Mouse (Mus musculus): ENCODE data around the gene Cdkn1a. TPM values are rescaled to one million over a fixed set of nuclear protein-coding genes. Genes with fewer than 3 reads are reported as not detected.
"Not testable (repeated sequence)": the region's sequence is repeated elsewhere in the genome, so short reads cannot be mapped to it uniquely, and the experiment has no call there.

Gene Cdkn1a
- 109 and 115 TPM in 2 replicates for polyA plus RNA-seq (2015; fragmentation: Nextera tagmentation; extraction: Ambion mirVana)

DNA sequence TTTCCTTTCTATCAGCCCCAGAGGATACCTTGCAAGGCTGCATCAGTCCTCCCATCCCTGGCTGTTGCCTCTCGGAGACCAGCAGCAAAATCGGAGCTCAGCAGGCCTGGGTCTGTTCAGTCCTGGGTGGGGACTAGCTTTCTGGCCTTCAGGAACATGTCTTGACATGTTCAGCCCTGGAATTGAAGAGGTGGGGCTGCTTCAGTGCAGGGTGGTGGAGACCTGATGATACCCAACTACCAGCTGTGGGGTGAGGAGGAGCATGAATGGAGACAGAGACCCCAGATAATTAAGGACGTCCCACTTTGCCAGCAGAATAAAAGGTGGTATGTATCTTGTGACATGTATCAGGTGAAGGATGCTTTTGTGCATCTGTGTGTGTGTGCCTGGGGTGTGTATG, at the start of gene Cdkn1a:
Cdkn1a (plus strand) TSS at position 201 of the 400 bp plus-strand sequence.
- Histone ChIP-seq H3K36me3 (no peaks in the 10 kb centered on the region), H3K4me1 (replicated peaks) (peaks cover 23% of the 10 kb centered on the region), H3K9ac (no peak within 1 kb of the TSS), H3K9me3 (no peaks in the 10 kb centered on the region), H3K4me3 (no peak within 1 kb of the TSS), H3K4me2 (no peak within 1 kb of the TSS), H3K27ac (replicated peaks) (no peak within 1 kb of the TSS), H3K27me3 (peaks cover 7% of the 10 kb centered on the region; the same call in 1 of the 2 replicates)
- no peak for ATAC-seq (ENCODE audit: low FRiP score, low read depth)
- WGBS, result 84% methylated on average over 3 of the region's 3 CpGs

DNA sequence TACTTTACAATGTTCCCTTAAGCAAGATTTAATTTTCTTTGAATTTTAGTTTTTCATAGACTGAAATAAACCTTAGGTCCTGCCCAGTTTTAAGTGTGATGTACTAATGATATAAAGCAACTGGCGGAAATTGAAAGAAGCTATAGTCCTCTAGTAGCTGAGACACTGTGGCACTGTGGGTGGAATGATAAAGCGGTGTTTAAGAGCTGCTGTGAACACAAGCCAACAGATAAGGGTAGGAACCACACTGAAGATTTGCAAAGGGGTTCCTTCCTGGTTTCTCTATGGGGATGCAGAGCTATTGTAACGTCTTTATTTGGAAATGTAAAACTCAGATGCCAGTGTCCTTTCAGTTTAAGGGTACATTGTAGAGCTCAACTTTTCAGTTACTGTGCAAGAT, 49.1 kb upstream of the Cdkn1a start:
- H3K4me2 ChIP-seq; H3K4me3 ChIP-seq; H3K9ac ChIP-seq; H3K27ac ChIP-seq (replicated peaks); ATAC-seq (ENCODE audit: low FRiP score, low read depth); H3K9me3 ChIP-seq; H3K27me3 ChIP-seq: not testable (repeated sequence)
- WGBS, result 90% methylated on average over 3 of the region's 3 CpGs
- peaks cover 28% of the 10 kb centered on the region for H3K4me1 ChIP-seq (replicated peaks)
- peaks cover 87% of the 10 kb centered on the region for H3K36me3 ChIP-seq

GRCm38 (mm10) chr17:29042569-29042968, 48.2 kb upstream of the Cdkn1a start:
- H3K4me3 ChIP-seq, result no peak overlapping the region
- no peaks in the 10 kb centered on the region for H3K27me3 ChIP-seq
- no peak overlapping the region for H3K27ac ChIP-seq (replicated peaks)
- H3K4me2 ChIP-seq, result no peak overlapping the region
- H3K9me3 ChIP-seq, result no peaks in the 10 kb centered on the region
- H3K4me1 ChIP-seq (replicated peaks), result peaks cover 19% of the 10 kb centered on the region
- no peak for ATAC-seq (ENCODE audit: low FRiP score, low read depth)
- H3K36me3 ChIP-seq, result peaks cover 81% of the 10 kb centered on the region
- H3K9ac ChIP-seq, result no peak overlapping the region

DNA sequence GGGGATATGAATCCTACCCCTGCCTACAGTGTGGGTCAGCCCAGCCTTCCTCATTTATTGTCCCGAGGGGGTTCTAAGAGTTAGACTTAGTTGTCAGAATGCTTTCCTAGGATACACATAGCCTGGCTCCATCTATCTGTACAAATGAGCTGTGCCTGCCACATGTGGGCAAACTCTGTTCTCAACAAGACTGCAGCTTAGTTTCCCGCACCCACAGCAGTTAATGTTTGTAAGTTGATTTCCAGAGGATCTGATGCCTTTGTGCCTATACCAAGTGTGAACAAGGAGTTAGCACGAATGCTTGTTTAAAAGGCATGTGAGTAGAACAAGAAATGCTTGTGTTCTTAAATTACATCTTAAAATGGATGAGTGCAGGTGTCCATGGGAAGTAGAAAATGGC, 47.2 kb upstream of the Cdkn1a start:
- Histone ChIP-seq H3K4me2 (no peak overlapping the region), H3K36me3 (peaks cover 80% of the 10 kb centered on the region), H3K4me3 (no peak overlapping the region), H3K4me1 (replicated peaks) (peaks cover 12% of the 10 kb centered on the region), H3K9me3 (no peaks in the 10 kb centered on the region), H3K27me3 (no peaks in the 10 kb centered on the region), H3K9ac (no peak overlapping the region), H3K27ac (replicated peaks) (no peak overlapping the region)
- no peak for ATAC-seq (ENCODE audit: low FRiP score, low read depth)
- 91% methylated on average over 3 of the region's 3 CpGs for WGBS

GRCm38 (mm10) chr17:29044146-29044924, 46.4 kb upstream of the Cdkn1a start:
- Histone ChIP-seq H3K27me3 (no peaks in the 10 kb centered on the region), H3K4me3 (no peak overlapping the region), H3K36me3 (peaks cover 72% of the 10 kb centered on the region), H3K27ac (replicated peaks) (no peak overlapping the region), H3K9ac (no peak overlapping the region), H3K4me2 (no peak overlapping the region), H3K9me3 (no peaks in the 10 kb centered on the region), H3K4me1 (replicated peaks) (peaks cover 15% of the 10 kb centered on the region)
- ATAC-seq (ENCODE audit: low FRiP score, low read depth), result no peak
- 84% methylated on average over 6 of the region's 6 CpGs for WGBS

- 47% methylated on average over 1 of the region's 1 CpGs for WGBS
- H3K4me2 ChIP-seq, result no peak overlapping the region
- H3K4me1 ChIP-seq (replicated peaks), result peaks cover 16% of the 10 kb centered on the region; the same call in 1 of the 2 replicates
- no peak overlapping the region for H3K4me3 ChIP-seq
- H3K36me3 ChIP-seq, result peaks cover 66% of the 10 kb centered on the region
- no peak overlapping the region for H3K9ac ChIP-seq
- no peaks in the 10 kb centered on the region for H3K9me3 ChIP-seq
- no peak for ATAC-seq (ENCODE audit: low FRiP score, low read depth)
- H3K27me3 ChIP-seq, result no peaks in the 10 kb centered on the region
- no peak overlapping the region for H3K27ac ChIP-seq (replicated peaks)
These were observed 45.9 kb upstream of the Cdkn1a start for GRCm38 (mm10) chr17:29044925-29045319.

- Histone ChIP-seq H3K4me3 (no peak overlapping the region), H3K9me3 (no peaks in the 10 kb centered on the region), H3K4me2 (no peak overlapping the region), H3K36me3 (peaks cover 56% of the 10 kb centered on the region), H3K27me3 (no peaks in the 10 kb centered on the region), H3K27ac (replicated peaks) (no peak overlapping the region), H3K9ac (no peak overlapping the region), H3K4me1 (replicated peaks) (peaks cover 18% of the 10 kb centered on the region; the same call in 1 of the 2 replicates)
- 60% methylated on average over 12 of the region's 12 CpGs for WGBS
- 0 out of 2 replicates have a peak, but pooled peaks have one; percentile 20 for ATAC-seq (ENCODE audit: low FRiP score, low read depth)
These were observed 44.8 kb upstream of the Cdkn1a start for GRCm38 (mm10) chr17:29045741-29046530.

- H3K4me3 ChIP-seq, result no peak overlapping the region
- H3K27me3 ChIP-seq, result no peaks in the 10 kb centered on the region
- H3K9me3 ChIP-seq, result no peaks in the 10 kb centered on the region
- H3K9ac ChIP-seq, result no peak overlapping the region
- no peak for ATAC-seq (ENCODE audit: low FRiP score, low read depth)
- peaks cover 23% of the 10 kb centered on the region; the same call in 1 of the 2 replicates for H3K4me1 ChIP-seq (replicated peaks)
- H3K36me3 ChIP-seq, result peaks cover 50% of the 10 kb centered on the region
- H3K27ac ChIP-seq (replicated peaks), result no peak overlapping the region
- H3K4me2 ChIP-seq, result no peak overlapping the region
- WGBS, result 88% methylated on average over 3 of the region's 3 CpGs
These were observed 43.9 kb upstream of the Cdkn1a start for GRCm38 (mm10) chr17:29046863-29047262.

GRCm38 (mm10) chr17:29047697-29048514, 42.9 kb upstream of the Cdkn1a start:
- Histone ChIP-seq H3K4me2 (no peak overlapping the region), H3K4me3 (no peak overlapping the region), H3K27ac (replicated peaks) (no peak overlapping the region), H3K9ac (no peak overlapping the region), H3K9me3 (no peaks in the 10 kb centered on the region), H3K4me1 (replicated peaks) (peaks cover 23% of the 10 kb centered on the region; the same call in 1 of the 2 replicates), H3K36me3 (peaks cover 42% of the 10 kb centered on the region), H3K27me3 (no peaks in the 10 kb centered on the region)
- 66% methylated on average over 3 of the region's 3 CpGs for WGBS
- no peak for ATAC-seq (ENCODE audit: low FRiP score, low read depth)

DNA sequence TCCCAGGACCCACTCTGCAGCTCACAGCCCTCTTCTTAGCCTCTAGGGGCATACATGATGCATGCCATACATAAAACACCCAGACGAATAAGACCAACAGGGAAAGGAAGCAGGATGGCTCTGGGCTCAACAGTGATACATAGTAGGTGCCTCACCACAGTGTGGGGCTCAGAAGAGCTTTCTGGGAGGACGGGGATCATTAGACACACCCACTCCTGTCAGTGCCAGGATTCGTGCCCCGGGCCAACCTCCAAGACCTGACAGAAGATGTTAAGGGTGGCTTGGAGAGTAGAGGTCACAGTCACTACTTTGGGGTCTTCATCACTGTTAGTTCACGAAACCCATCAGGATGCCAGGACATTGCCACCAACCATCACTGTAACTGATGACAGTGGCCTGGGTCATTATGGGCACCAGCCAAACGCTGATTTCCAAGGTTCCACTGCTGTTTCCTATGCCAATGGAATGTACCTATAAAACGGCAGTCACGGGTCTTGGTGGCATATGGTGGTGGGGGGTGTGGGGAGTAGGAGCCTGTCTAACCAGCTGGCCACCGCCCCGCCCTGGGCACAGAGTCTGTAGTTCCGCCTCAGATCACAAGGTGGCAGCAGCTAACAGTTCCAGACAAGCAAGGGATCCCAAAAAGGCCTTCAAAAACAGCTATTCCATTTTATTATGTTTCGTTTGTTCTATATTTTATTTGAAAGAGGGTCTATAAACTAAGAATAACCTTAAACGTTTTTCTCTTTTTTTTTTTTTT, 41.8 kb upstream of the Cdkn1a start:
- Histone ChIP-seq H3K4me1 (replicated peaks) (peaks cover 23% of the 10 kb centered on the region; the same call in 1 of the 2 replicates), H3K36me3 (peaks cover 32% of the 10 kb centered on the region), H3K4me3 (no peak overlapping the region), H3K27me3 (no peaks in the 10 kb centered on the region), H3K9ac (no peak overlapping the region), H3K27ac (replicated peaks) (no peak overlapping the region), H3K9me3 (no peaks in the 10 kb centered on the region), H3K4me2 (no peak overlapping the region)
- 21% methylated on average over 13 of the region's 13 CpGs for WGBS
- peak; percentile 45 for ATAC-seq (ENCODE audit: low FRiP score, low read depth)

- no peak overlapping the region for H3K27ac ChIP-seq (replicated peaks)
- H3K4me3 ChIP-seq, result no peak overlapping the region
- ATAC-seq (ENCODE audit: low FRiP score, low read depth), result no peak
- H3K4me1 ChIP-seq (replicated peaks), result peaks cover 26% of the 10 kb centered on the region; the same call in 1 of the 2 replicates
- H3K36me3 ChIP-seq, result peaks cover 26% of the 10 kb centered on the region
- no peaks in the 10 kb centered on the region for H3K9me3 ChIP-seq
- no peak overlapping the region for H3K4me2 ChIP-seq
- 80% methylated on average over 5 of the region's 5 CpGs for WGBS
- no peaks in the 10 kb centered on the region for H3K27me3 ChIP-seq
- H3K9ac ChIP-seq, result no peak overlapping the region
These were observed 41.3 kb upstream of the Cdkn1a start for GRCm38 (mm10) chr17:29049508-29049889.

Data from hindbrain, embryonic 15.5 days (tissue).